Mouse (Mus musculus): ENCODE data around the gene Robo1.
A peak's percentile ranks its signal among the peaks of the same experiment; 100 is the strongest.

The Robo1 gene

GRCm38 (mm10) chr16:72828381-72828780, 520.3 kb downstream of the Robo1 start:
- no peak for DNase-seq (ENCODE audit: low spot score in 2 of 2)

- no peak for DNase-seq (ENCODE audit: low spot score in 2 of 2)
Observed at GRCm38 (mm10) chr16:72829530-72829929, 521.4 kb downstream of the Robo1 start.

- DNase-seq (ENCODE audit: low spot score in 2 of 2), result no peak
Observed at GRCm38 (mm10) chr16:72830394-72831056, 522.4 kb downstream of the Robo1 start.

GRCm38 (mm10) chr16:72834266-72834665, 526.2 kb downstream of the Robo1 start:
- DNase-seq (ENCODE audit: low spot score in 2 of 2), result no peak

- DNase-seq (ENCODE audit: low spot score in 2 of 2), result no peak
Observed at GRCm38 (mm10) chr16:72839031-72839430, 530.9 kb downstream of the Robo1 start.

GRCm38 (mm10) chr16:72841066-72841465, 533.0 kb downstream of the Robo1 start:
- no peak for DNase-seq (ENCODE audit: low spot score in 2 of 2)

GRCm38 (mm10) chr16:72854101-72854500, 546.0 kb downstream of the Robo1 start:
- DNase-seq (ENCODE audit: low spot score in 2 of 2), result no peak

GRCm38 (mm10) chr16:72854809-72855503, 546.9 kb downstream of the Robo1 start:
- DNase-seq (ENCODE audit: low spot score in 2 of 2), result no peak

- DNase-seq (ENCODE audit: low spot score in 2 of 2), result no peak
Observed at GRCm38 (mm10) chr16:72861707-72862277, 553.7 kb downstream of the Robo1 start.

GRCm38 (mm10) chr16:72866011-72866410, 557.9 kb downstream of the Robo1 start:
- no peak for DNase-seq (ENCODE audit: low spot score in 2 of 2)

- no peak for DNase-seq (ENCODE audit: low spot score in 2 of 2)
Observed at GRCm38 (mm10) chr16:72874934-72875732, 567.0 kb downstream of the Robo1 start.

- DNase-seq (ENCODE audit: low spot score in 2 of 2), result peak in 1 of 2 experiments; percentile 58
Observed at GRCm38 (mm10) chr16:72888108-72888507, 580.0 kb downstream of the Robo1 start.

- no peak for DNase-seq (ENCODE audit: low spot score in 2 of 2)
Observed at GRCm38 (mm10) chr16:72889401-72889800, 581.3 kb downstream of the Robo1 start.

- DNase-seq (ENCODE audit: low spot score in 2 of 2), result no peak
Observed at GRCm38 (mm10) chr16:72897125-72897524, 589.0 kb downstream of the Robo1 start.

- no peak for DNase-seq (ENCODE audit: low spot score in 2 of 2)
Observed at GRCm38 (mm10) chr16:72908895-72909294, 600.8 kb downstream of the Robo1 start.

GRCm38 (mm10) chr16:72913134-72913533, 605.0 kb downstream of the Robo1 start:
- peak; percentile 55 to 85 for DNase-seq (ENCODE audit: low spot score in 2 of 2)

- DNase-seq (ENCODE audit: low spot score in 2 of 2), result no peak
Observed at GRCm38 (mm10) chr16:72914068-72914630, 606.0 kb downstream of the Robo1 start.

- no peak for DNase-seq (ENCODE audit: low spot score in 2 of 2)
Observed at GRCm38 (mm10) chr16:72920013-72920412, 611.9 kb downstream of the Robo1 start.

GRCm38 (mm10) chr16:72924423-72925224, 616.5 kb downstream of the Robo1 start:
- peak; percentile 27 to 59 for DNase-seq (ENCODE audit: low spot score in 2 of 2)

GRCm38 (mm10) chr16:72928525-72929122, 620.5 kb downstream of the Robo1 start:
- no peak for DNase-seq (ENCODE audit: low spot score in 2 of 2)

GRCm38 (mm10) chr16:72930871-72931270, 622.8 kb downstream of the Robo1 start:
- DNase-seq (ENCODE audit: low spot score in 2 of 2), result no peak

Measured in cerebellum, postnatal 4 days (tissue).